In the genomic region with DNA sequence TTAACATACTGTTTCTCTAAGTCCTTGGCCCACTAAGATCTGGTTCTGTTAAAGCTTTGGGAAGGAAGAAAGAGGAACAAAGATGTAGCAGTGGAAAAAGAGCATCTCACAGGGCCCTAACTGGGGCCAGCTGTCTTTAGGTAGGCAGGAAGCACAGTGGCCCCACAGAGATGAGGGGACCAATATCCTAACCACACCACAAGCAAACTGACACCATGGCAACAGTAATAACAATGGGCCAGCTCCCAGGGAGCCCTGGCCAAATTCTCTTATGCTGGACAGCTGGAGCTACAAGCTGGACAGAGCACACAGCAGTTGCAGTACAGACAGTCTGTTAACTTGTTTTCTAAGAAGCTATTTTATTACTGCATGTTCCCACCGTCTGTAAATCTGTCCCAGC, we compare ENCODE assay signal across 12 mouse cellular contexts. TPM values are rescaled to one million over a fixed set of nuclear protein-coding genes. Genes with fewer than 3 reads are reported as not detected.
DNase-seq lines count a peak whose midpoint lies in the region; ATAC-seq and TF ChIP-seq lines count a peak whose summit lies in the region.
"Had no signal": no experiment of that assay in that cellular context is flagged by ENCODE, and none has a peak within 500 bp of the region (broad histone marks: within the 10 kb centered on the region; RNA-seq: fewer than 3 reads in every experiment).

No protein-coding gene starts in this region.

- ATAC-seq in embryonic facial prominence, embryonic 14.5 days (ENCODE audit: low read depth) = 0 out of 2 replicates have a peak, but pooled peaks have one; percentile 12
- ATAC-seq in liver, embryonic 11.5 days (replicated peaks; ENCODE audit: low FRiP score) = no peak
- ATAC-seq: forebrain, embryonic 13.5 days; intestine, embryonic 16.5 days had no signal

- in situ Hi-C loops in CH12.LX (cut with MboI; ENCODE audit: low pct_ligation_motif_present, low pct_unique_long_range_greater_than_20kb, low sequenced_read_pairs) = no loop called here

- no peak overlapping the region for H3K9ac ChIP-seq in heart, adult 2 months (ENCODE audit: low read depth, low read length)
- no peak overlapping the region for H3K9ac ChIP-seq in CH12.LX (ENCODE audit: insufficient read depth, low read depth)
- no peak overlapping the region for H3K9ac ChIP-seq in embryonic facial prominence, embryonic 14.5 days (ENCODE audit: low read depth, low read length)
- H3K9ac ChIP-seq in liver, embryonic 11.5 days (ENCODE audit: low read depth, low read length) = no peak overlapping the region
- H3K9ac ChIP-seq: forebrain, embryonic 13.5 days had no signal

- intact Hi-C loops in heart, adult 2 months (cut with DNase I) = no loop called here
- intact Hi-C loops in heart, postnatal 36 days (cut with DNase I) = no loop called here

- TF ChIP-seq RAD21 in CH12.LX (IDR thresholded peaks at IDR 0.05; ENCODE audit: low read depth, low read length) = no peak

- WGBS in heart, adult 2 months = 30% methylated on average over 1 of the region's 1 CpGs
- 86% methylated on average over 1 of the region's 1 CpGs for WGBS in heart, embryonic 10.5 days
- WGBS in embryonic facial prominence, embryonic 14.5 days = 66% methylated on average over 1 of the region's 1 CpGs
- 74% methylated on average over 1 of the region's 1 CpGs for WGBS in liver, embryonic 11.5 days

- H3K27ac ChIP-seq in heart, adult 2 months = no peak overlapping the region
- H3K27ac ChIP-seq in heart, embryonic 10.5 days = no peak overlapping the region
- H3K27ac ChIP-seq in CH12.LX (ENCODE audit: insufficient read depth, low read depth) = 0 out of 2 replicates have a peak overlapping the region, but pooled peaks have one; percentile 3
- no peak overlapping the region for H3K27ac ChIP-seq in embryonic facial prominence, embryonic 14.5 days (replicated peaks; ENCODE audit: low read depth, low read length)
- no peak overlapping the region for H3K27ac ChIP-seq in liver, embryonic 11.5 days (ENCODE audit: low read depth, low read length)
- H3K27ac ChIP-seq: forebrain, embryonic 13.5 days; macrophage had no signal

- no peak for TF ChIP-seq CTCF in heart, adult 2 months (IDR thresholded peaks at IDR 0.05)
- TF ChIP-seq CTCF in CH12.LX (conservative IDR thresholded peaks at IDR 0.05 in 1 of 2, IDR thresholded peaks at IDR 0.05 in 1 of 2; ENCODE audit: low read depth in 2 of 2, low read length in 2 of 2) = no peak

- H3K9me3 ChIP-seq in heart, embryonic 10.5 days = no peaks in the 10 kb centered on the region
- no peaks in the 10 kb centered on the region for H3K9me3 ChIP-seq in CH12.LX (replicated peaks; ENCODE audit: low read length)
- H3K9me3 ChIP-seq in embryonic facial prominence, embryonic 14.5 days (ENCODE audit: control insufficient read depth, low read length) = no peaks in the 10 kb centered on the region
- no peaks in the 10 kb centered on the region for H3K9me3 ChIP-seq in liver, embryonic 11.5 days (ENCODE audit: control insufficient read depth, low read length)
- H3K9me3 ChIP-seq: forebrain, embryonic 13.5 days had no signal

- no peaks in the 10 kb centered on the region for H3K27me3 ChIP-seq in heart, adult 2 months (ENCODE audit: control insufficient read depth, insufficient read depth, low read length)
- H3K27me3 ChIP-seq in heart, embryonic 10.5 days (ENCODE audit: insufficient read depth, poor library complexity, severe bottlenecking) = no peaks in the 10 kb centered on the region
- no peaks in the 10 kb centered on the region for H3K27me3 ChIP-seq in CH12.LX (replicated peaks)
- no peaks in the 10 kb centered on the region for H3K27me3 ChIP-seq in embryonic facial prominence, embryonic 14.5 days (replicated peaks; ENCODE audit: control insufficient read depth, insufficient read depth, low read length)
- H3K27me3 ChIP-seq in liver, embryonic 11.5 days (replicated peaks; ENCODE audit: control insufficient read depth, insufficient read depth, low read length) = no peaks in the 10 kb centered on the region
- H3K27me3 ChIP-seq: forebrain, embryonic 13.5 days had no signal

- no peaks in the 10 kb centered on the region for H3K79me2 ChIP-seq in heart, adult 2 months (replicated peaks; ENCODE audit: control insufficient read depth, insufficient read depth, low read length)
- H3K79me2 ChIP-seq in CH12.LX (replicated peaks; ENCODE audit: control insufficient read depth, extremely low read depth, insufficient read depth, poor library complexity, severe bottlenecking) = peaks cover 46% of the 10 kb centered on the region

- peaks cover 18% of the 10 kb centered on the region for H3K36me3 ChIP-seq in heart, adult 2 months (ENCODE audit: control insufficient read depth, insufficient read depth, low read length)
- H3K36me3 ChIP-seq in heart, embryonic 10.5 days = peaks cover 94% of the 10 kb centered on the region
- H3K36me3 ChIP-seq in CH12.LX (replicated peaks in 1 of 2; ENCODE audit: control insufficient read depth in 1 of 2, insufficient read depth in 1 of 2, low read length in 1 of 2) = peaks cover 79 to 94% of the 10 kb centered on the region in 2 experiments
- peaks cover 67% of the 10 kb centered on the region for H3K36me3 ChIP-seq in embryonic facial prominence, embryonic 14.5 days (ENCODE audit: control insufficient read depth, insufficient read depth, low read length)
- H3K36me3 ChIP-seq in liver, embryonic 11.5 days (ENCODE audit: control insufficient read depth, insufficient read depth, low read length) = peaks cover 52% of the 10 kb centered on the region

- TF ChIP-seq POLR2A in heart, adult 2 months (IDR thresholded peaks at IDR 0.05; ENCODE audit: insufficient read depth, low read depth, low read length) = no peak
- peak; percentile 33; the same call in 1 of the 2 replicates for TF ChIP-seq POLR2A in CH12.LX (IDR thresholded peaks at IDR 0.05; ENCODE audit: low read depth, low read length)

- no peak overlapping the region for H3K4me2 ChIP-seq in CH12.LX (ENCODE audit: insufficient read depth, low read depth, poor library complexity, severe bottlenecking)
- no peak overlapping the region for H3K4me2 ChIP-seq in embryonic facial prominence, embryonic 14.5 days (ENCODE audit: low read depth, low read length)
- no peak overlapping the region for H3K4me2 ChIP-seq in liver, embryonic 11.5 days
- H3K4me2 ChIP-seq: forebrain, embryonic 13.5 days had no signal

- DNase-seq in heart, adult 2 months = peak; percentile 49 to 63
- no peak for DNase-seq in heart, embryonic 10.5 days (ENCODE audit: low spot score)
- DNase-seq in CH12.LX (ENCODE audit: extremely low read depth) = peak; percentile 80
- peak; percentile 18 for DNase-seq in embryonic facial prominence, embryonic 14.5 days (ENCODE audit: low spot score)
- DNase-seq in heart, postnatal 36 days = peak; percentile 26 to 57
- no peak for DNase-seq in c-Kit-positive CD71-positive TER-119-positive erythroid progenitor cells, embryonic 14.5 days (ENCODE audit: low spot score)
- DNase-seq in frontal cortex, postnatal 36 days (ENCODE audit: low spot score in 2 of 2) = no peak
- no peak for DNase-seq in liver, embryonic 11.5 days (ENCODE audit: low spot score)
- DNase-seq: right cerebral cortex, postnatal 4 days had no signal

- H3K4me3 ChIP-seq in heart, adult 2 months = no peak overlapping the region
- H3K4me3 ChIP-seq in heart, embryonic 10.5 days = no peak overlapping the region
- no peak overlapping the region for H3K4me3 ChIP-seq in CH12.LX (replicated peaks in 1 of 3; ENCODE audit: low read depth in 2 of 3, low read length in 2 of 3, poor library complexity in 1 of 3)
- no peak overlapping the region for H3K4me3 ChIP-seq in embryonic facial prominence, embryonic 14.5 days (ENCODE audit: low read depth, low read length)
- no peak overlapping the region for H3K4me3 ChIP-seq in liver, embryonic 11.5 days (ENCODE audit: low read depth, low read length)
- H3K4me3 ChIP-seq: forebrain, embryonic 13.5 days had no signal

- TF ChIP-seq EP300 in heart, adult 2 months (IDR thresholded peaks at IDR 0.05; ENCODE audit: insufficient read depth, low read depth, low read length) = no peak
- peak; percentile 91 for TF ChIP-seq EP300 in CH12.LX (IDR thresholded peaks at IDR 0.05; ENCODE audit: low read length)

- dilution Hi-C loops in CH12.LX (cut with MboI; ENCODE audit: extremely low pct_ligation_motif_present, extremely low pct_unique_long_range_greater_than_20kb, low sequenced_read_pairs) = no loop called here

- peaks cover 7% of the 10 kb centered on the region for H3K4me1 ChIP-seq in heart, adult 2 months (ENCODE audit: control insufficient read depth, insufficient read depth, low read length)
- H3K4me1 ChIP-seq in heart, embryonic 10.5 days = 0 out of 2 replicates have a peak, but pooled peaks cover 6% of the 10 kb centered on the region
- H3K4me1 ChIP-seq in CH12.LX (ENCODE audit: control insufficient read depth in 1 of 2, insufficient read depth in 2 of 2) = peaks cover 7 to 56% of the 10 kb centered on the region in 2 experiments; a peak in 3 of 4 replicates
- H3K4me1 ChIP-seq in embryonic facial prominence, embryonic 14.5 days (ENCODE audit: control insufficient read depth, insufficient read depth, low read length) = no peaks in the 10 kb centered on the region
- no peaks in the 10 kb centered on the region for H3K4me1 ChIP-seq in liver, embryonic 11.5 days (replicated peaks; ENCODE audit: control insufficient read depth, insufficient read depth, low read length)

RNA-seq across cellular contexts. Expression of a gene that starts 10.3 kb away (rescaled TPM):
- 10 to 100 TPM; 13.9 to 15.3 TPM for total RNA-seq in heart, adult 2 months (2021)
- polyA plus RNA-seq in heart, adult 2 months (2012; rRNA removed) = 6.0 and 9.7 TPM in 2 replicates
- 6.5 and 6.7 TPM in 2 replicates for polyA plus RNA-seq in heart, embryonic 10.5 days (2016; fragmentation: Nextera tagmentation; extraction: Ambion mirVana)
- 22.4 and 24.6 TPM in 2 replicates for total RNA-seq in CH12.LX (2012; rRNA removed)
- 8.5 and 11.0 TPM in 2 replicates for total RNA-seq in CH12.LX (2014; rRNA removed)
- 24.5 and 27.5 TPM in 2 replicates for polyA plus RNA-seq in CH12.LX (2012; ENCODE audit: insufficient read length, low read depth)
- polyA plus RNA-seq in embryonic facial prominence, embryonic 14.5 days (2014; fragmentation: Nextera tagmentation; extraction: Ambion mirVana) = 7.2 and 8.7 TPM in 2 replicates
- total RNA-seq in heart, postnatal 36 days (2021) = 10 to 100 TPM; 14.5 to 15.3 TPM
- polyA plus RNA-seq in liver, embryonic 11.5 days (2014; fragmentation: Nextera tagmentation; extraction: Ambion mirVana) = 7.7 and 7.8 TPM in 2 replicates

RNA-seq across cellular contexts. Expression of a gene that starts 10.4 kb away (rescaled TPM):
- total RNA-seq in heart, adult 2 months (2021) = 1 to 10 TPM; 3.7 to 4.6 TPM
- polyA plus RNA-seq in heart, adult 2 months (2012; rRNA removed) = 3.3 and 3.4 TPM in 2 replicates
- polyA plus RNA-seq in heart, embryonic 10.5 days (2016; fragmentation: Nextera tagmentation; extraction: Ambion mirVana) = 16.0 and 17.8 TPM in 2 replicates
- total RNA-seq in CH12.LX (2012; rRNA removed) (28.8 and 28.9 TPM in 2 replicates), CH12.LX (2014; rRNA removed) (19.6 and 20.6 TPM in 2 replicates)
- polyA plus RNA-seq in CH12.LX (2012; ENCODE audit: insufficient read length, low read depth) = 38.9 and 43.7 TPM in 2 replicates
- polyA plus RNA-seq in embryonic facial prominence, embryonic 14.5 days (2014; fragmentation: Nextera tagmentation; extraction: Ambion mirVana) = 12.1 and 16.4 TPM in 2 replicates
- total RNA-seq in heart, postnatal 36 days (2021) = 1 to 10 TPM; 4.5 to 5.3 TPM
- polyA plus RNA-seq in liver, embryonic 11.5 days (2014; fragmentation: Nextera tagmentation; extraction: Ambion mirVana) = 16.2 and 19.1 TPM in 2 replicates

RNA-seq across cellular contexts. Expression of a gene that starts 23.9 kb away (rescaled TPM):
- 10 to 100 TPM in 1 of 2 experiments, 1 to 10 TPM in 1; 8.4 to 10.5 TPM for total RNA-seq in heart, adult 2 months (2021)
- polyA plus RNA-seq in heart, adult 2 months (2012; rRNA removed) = 7.4 TPM in 2 replicates
- 60.9 and 82.5 TPM in 2 replicates for polyA plus RNA-seq in heart, embryonic 10.5 days (2016; fragmentation: Nextera tagmentation; extraction: Ambion mirVana)
- total RNA-seq in CH12.LX (2012; rRNA removed) (136 and 189 TPM in 2 replicates), CH12.LX (2014; rRNA removed) (197 and 235 TPM in 2 replicates)
- 178 TPM in 2 replicates for polyA plus RNA-seq in CH12.LX (2012; ENCODE audit: insufficient read length, low read depth)
- 30.2 and 35.7 TPM in 2 replicates for polyA plus RNA-seq in embryonic facial prominence, embryonic 14.5 days (2014; fragmentation: Nextera tagmentation; extraction: Ambion mirVana)
- total RNA-seq in heart, postnatal 36 days (2021) = 1 to 10 TPM; 8.8 to 9.1 TPM
- polyA plus RNA-seq in liver, embryonic 11.5 days (2014; fragmentation: Nextera tagmentation; extraction: Ambion mirVana) = 93.5 and 101 TPM in 2 replicates

RNA-seq across cellular contexts. Expression of a gene that starts 42.8 kb away (rescaled TPM):
- 10 to 100 TPM; 20.6 to 21.0 TPM for total RNA-seq in heart, adult 2 months (2021)
- polyA plus RNA-seq in heart, adult 2 months (2012; rRNA removed) = 14.4 and 22.1 TPM in 2 replicates
- polyA plus RNA-seq in heart, embryonic 10.5 days (2016; fragmentation: Nextera tagmentation; extraction: Ambion mirVana) = 36.6 and 40.9 TPM in 2 replicates
- total RNA-seq in CH12.LX (2012; rRNA removed) (63.5 and 63.7 TPM in 2 replicates), CH12.LX (2014; rRNA removed) (59.2 and 59.6 TPM in 2 replicates)
- 43.3 and 46.6 TPM in 2 replicates for polyA plus RNA-seq in CH12.LX (2012; ENCODE audit: insufficient read length, low read depth)
- polyA plus RNA-seq in embryonic facial prominence, embryonic 14.5 days (2014; fragmentation: Nextera tagmentation; extraction: Ambion mirVana) = 32.7 and 32.9 TPM in 2 replicates
- total RNA-seq in heart, postnatal 36 days (2021) = 10 to 100 TPM; 19.4 to 19.7 TPM
- polyA plus RNA-seq in liver, embryonic 11.5 days (2014; fragmentation: Nextera tagmentation; extraction: Ambion mirVana) = 40.3 and 42.7 TPM in 2 replicates

RNA-seq across cellular contexts. Expression of a gene that starts 59.4 kb away (rescaled TPM):
- total RNA-seq in heart, adult 2 months (2021) = 10 to 100 TPM; 31.1 to 36.2 TPM
- 34.8 and 42.2 TPM in 2 replicates for polyA plus RNA-seq in heart, adult 2 months (2012; rRNA removed)
- 18.1 and 21.9 TPM in 2 replicates for polyA plus RNA-seq in heart, embryonic 10.5 days (2016; fragmentation: Nextera tagmentation; extraction: Ambion mirVana)
- total RNA-seq in CH12.LX (2012; rRNA removed) = 12.7 and 16.3 TPM in 2 replicates
- 6.8 and 7.2 TPM in 2 replicates for total RNA-seq in CH12.LX (2014; rRNA removed)
- 9.9 and 10.9 TPM in 2 replicates for polyA plus RNA-seq in CH12.LX (2012; ENCODE audit: insufficient read length, low read depth)
- polyA plus RNA-seq in embryonic facial prominence, embryonic 14.5 days (2014; fragmentation: Nextera tagmentation; extraction: Ambion mirVana) = 17.3 and 18.8 TPM in 2 replicates
- total RNA-seq in heart, postnatal 36 days (2021) = 10 to 100 TPM; 36.1 to 36.4 TPM
- polyA plus RNA-seq in liver, embryonic 11.5 days (2014; fragmentation: Nextera tagmentation; extraction: Ambion mirVana) = 8.0 and 8.9 TPM in 2 replicates

Comparison
In these comparisons a context has a peak if more than half of its experiments do, and no peak if none do; other contexts are left out.
1. DNase-seq: peak in heart, adult 2 months (2 of 2), CH12.LX (single experiment), embryonic facial prominence, embryonic 14.5 days (single experiment) and heart, postnatal 36 days (2 of 2); none in heart, embryonic 10.5 days (single experiment), c-Kit-positive CD71-positive TER-119-positive erythroid progenitor cells, embryonic 14.5 days (single experiment), frontal cortex, postnatal 36 days (0 of 2) and liver, embryonic 11.5 days (single experiment).